Mouse (Mus musculus) cortical plate, adult 2 months (tissue): ENCODE data around the gene Tead1.

ENCODE experiments used
- CTCF ChIP-seq: fragments of 200-500 bp; IDR thresholded peaks from 2 replicates; pipeline ENCODE4 v1.5.1; 2011; ENCODE audit warnings: mild to moderate bottlenecking, control low read depth, low read length; ENCODE audit not compliant: insufficient read depth; ENCODE audit errors: extremely low read depth
- POLR2A ChIP-seq: fragments of 200-500 bp; IDR thresholded peaks from 2 replicates; pipeline ENCODE4 v1.6.1; 2011; ENCODE audit warnings: mild to moderate bottlenecking, low read length, control low read depth; ENCODE audit not compliant: insufficient read depth; ENCODE audit errors: extremely low read depth

- TF ChIP-seq CTCF (no peak), POLR2A (no peak)
These were observed 34.4 kb upstream of the Tead1 start for GRCm38 (mm10) chr7:112644701-112645100.
